Mouse (Mus musculus) ovary, adult 18-20 months (tissue): ENCODE data around the gene Vmn1r219.
"Not testable (repeated sequence)": the region's sequence is repeated elsewhere in the genome, so short reads cannot be mapped to it uniquely, and the experiment has no call there.

ENCODE experiments used
- DNase-seq: peaks from one replicate; pipeline ENCODE4 v3.0.0; 2022; ENCODE audit warnings: low spot score, mixed read lengths

Vmn1r219 gene

DNA sequence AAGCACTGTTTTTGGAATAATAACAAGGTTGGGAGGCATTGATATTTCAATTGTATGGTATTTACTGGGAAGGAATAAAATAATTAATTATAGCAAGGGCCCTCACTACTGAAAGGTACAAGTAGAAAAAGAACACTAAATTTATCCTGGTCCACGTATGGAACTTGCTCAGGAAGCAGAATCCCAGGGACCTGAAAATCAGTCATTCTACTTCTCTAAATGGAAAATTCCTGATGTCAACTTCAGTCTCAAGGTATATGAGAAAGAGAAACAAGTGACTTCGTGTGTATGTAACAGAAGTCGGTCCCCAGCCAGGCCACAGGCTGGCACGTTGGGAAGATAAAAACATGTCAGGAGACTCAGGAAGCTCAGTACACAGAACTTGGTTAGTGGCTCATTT, at the start of gene Vmn1r219:
TSS of gene Vmn1r219 (plus strand) at position 301 of the 400 bp plus-strand sequence.
- DNase-seq: no peak

DNA sequence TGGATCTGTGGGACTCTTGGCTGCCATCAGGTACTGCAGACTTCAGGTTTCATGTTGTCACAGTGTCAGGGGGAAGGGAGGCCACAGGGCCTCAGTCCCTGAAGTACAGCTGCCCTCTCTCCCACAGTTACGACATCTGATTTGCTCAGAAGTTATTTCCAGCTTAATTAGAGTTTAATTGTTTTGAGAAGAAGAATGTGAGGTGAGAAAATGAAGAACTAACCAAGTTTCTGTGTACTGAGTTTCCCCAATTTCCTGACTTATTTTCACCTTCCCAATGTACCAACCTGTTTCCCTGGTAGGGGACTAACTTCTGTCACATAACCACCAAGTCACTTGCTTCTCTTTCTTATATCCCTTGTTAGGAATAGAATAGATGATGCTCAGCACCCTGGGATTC, 41.0 kb upstream of the Vmn1r219 start, which contains the start of gene Vmn1r217:
TSS of gene Vmn1r217 (minus strand) at position 101 of the 400 bp plus-strand sequence.
- not testable (repeated sequence) for DNase-seq

DNA sequence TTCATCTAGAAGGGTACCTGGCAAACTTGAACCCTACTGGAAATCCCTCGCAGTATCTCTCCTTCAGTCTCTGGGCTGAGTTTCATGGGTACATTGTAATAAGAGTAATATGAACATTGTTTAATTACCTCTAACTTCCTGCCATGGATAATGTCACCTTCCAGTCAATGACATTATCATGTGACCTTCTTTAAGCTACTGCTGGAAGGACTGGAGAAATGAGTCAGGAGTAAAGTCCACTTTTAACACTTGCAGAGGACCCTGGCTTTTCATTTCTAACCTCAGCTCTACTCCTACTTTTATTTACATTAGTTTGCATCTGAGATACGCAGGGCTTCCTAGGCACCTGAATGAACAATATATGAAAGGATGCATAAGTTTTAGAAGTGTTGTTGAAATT, 38.5 kb upstream of the Vmn1r219 start:
- DNase-seq: no peak

DNA sequence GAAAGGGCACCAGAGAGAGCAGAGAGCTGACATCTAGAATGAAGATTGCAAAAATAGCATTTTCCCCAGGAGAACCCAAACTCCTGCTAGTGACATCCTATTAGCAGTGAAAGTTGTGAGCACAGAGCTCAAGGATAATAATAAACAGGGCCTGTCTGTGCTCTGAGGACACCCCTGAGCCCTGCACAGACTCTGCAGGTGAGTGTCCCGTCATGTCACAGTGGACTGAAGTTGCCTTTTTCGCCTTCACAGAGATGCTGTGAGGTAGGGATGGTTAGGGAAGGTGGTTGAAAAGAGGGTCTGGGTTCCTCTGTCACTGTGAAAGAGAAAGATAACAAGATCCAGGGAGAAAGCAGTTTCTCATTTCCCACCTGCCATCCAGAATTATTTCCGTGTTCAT, 26.0 kb upstream of the Vmn1r219 start, which contains the start of gene Vmn1r218:
TSS of gene Vmn1r218 (plus strand) at position 57 of the 400 bp plus-strand sequence.
- no peak for DNase-seq

DNA sequence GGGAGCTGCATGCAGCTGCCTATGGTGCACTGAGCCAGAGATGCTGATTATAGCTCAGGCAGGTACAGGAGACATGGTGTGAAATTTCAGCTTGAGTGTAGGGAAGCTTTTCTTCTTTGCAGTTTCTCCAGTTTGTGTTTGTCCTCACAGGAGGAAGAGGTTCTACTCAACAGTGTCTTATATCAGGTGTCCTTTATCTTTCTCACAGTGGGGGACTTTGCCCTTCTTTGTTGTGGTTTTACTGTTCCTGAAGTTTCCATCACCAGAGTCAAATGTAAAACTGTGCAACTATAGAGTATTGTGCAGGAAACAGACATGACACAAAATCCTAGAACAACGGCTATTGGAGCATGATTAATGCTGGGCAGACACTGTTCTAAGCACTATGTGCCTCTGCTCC, 25.6 kb upstream of the Vmn1r219 start:
- no peak for DNase-seq

DNA sequence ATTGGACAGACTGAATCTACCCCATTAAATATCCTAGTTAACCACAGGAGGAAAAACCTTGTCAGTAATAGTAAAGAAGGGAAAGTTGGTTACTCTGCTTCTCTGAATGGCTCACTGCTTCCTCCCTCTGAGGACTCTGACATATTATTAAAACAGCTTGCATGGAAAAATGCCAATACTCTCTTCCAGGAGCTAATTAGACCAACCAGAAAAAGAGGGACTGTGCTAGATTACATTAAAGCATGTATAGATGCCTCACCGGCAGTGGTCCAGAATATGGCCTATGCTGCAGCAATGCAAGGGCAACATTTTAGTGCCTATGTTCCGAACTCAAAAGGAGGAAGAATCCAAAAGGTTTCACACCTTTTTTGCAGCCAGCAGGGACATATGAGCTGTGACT, 20.2 kb upstream of the Vmn1r219 start:
- DNase-seq: no peak

DNA sequence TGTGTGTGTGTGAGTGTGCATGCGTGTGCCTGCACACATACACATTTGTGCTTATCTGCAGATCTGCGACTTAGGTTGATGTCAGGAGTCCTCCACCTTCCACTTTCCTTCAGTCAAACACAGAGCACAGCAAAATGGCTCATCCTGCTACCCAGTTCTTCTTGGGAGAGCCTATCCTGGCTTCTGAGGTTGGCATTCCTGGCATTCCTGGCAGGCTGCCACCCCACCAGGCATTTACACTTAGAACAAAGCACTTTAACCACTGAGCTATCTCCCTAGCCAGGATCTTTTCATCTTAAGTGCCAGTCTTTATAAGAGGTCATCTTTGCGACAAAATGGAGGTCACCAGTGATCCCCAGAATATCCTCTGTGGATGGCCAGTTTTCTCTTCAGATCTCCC, 1.3 kb upstream of the Vmn1r219 start:
- no peak for DNase-seq

DNA sequence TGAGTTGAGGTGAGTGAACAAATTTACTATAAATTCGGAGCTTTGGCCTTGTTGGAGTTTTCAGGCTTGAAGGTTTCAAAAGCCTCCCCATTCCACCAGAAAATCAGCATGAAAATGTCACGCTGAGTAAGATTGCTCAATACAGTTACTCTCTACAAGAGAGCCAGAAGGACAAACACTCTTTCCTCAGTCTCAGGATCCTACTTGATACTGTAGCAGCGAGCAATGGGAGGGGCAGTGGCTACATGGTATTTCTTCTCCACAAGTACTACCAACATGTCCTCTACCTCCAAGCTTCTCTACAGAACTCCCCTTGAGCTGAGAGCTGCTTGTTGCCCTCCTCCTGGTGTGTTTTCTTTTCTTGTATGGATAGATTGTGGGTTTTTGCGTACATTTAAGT, 7.4 kb downstream of the Vmn1r219 start:
- DNase-seq: not testable (repeated sequence)

DNA sequence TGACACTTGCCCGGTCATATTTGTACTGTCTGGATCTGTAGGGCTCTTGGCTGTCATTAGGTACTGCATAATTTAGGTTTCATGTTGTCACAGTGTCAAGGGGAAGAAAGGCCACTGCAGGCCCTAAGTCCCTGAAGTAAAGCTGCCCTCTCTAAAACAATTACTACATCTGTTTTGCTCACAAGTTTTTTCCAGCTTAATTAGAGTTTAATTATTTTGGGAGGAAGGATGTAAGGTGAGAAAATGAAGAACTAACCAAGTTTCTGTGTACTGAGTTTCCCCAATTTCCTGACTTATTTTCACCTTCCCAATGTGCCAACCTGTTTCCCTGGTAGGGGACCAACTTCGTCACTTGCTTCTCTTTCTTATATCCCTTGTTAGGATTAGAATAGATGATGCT, 28.8 kb downstream of the Vmn1r219 start, which contains the start of gene Vmn1r220:
TSS of gene Vmn1r220 (minus strand) at position 101 of the 400 bp plus-strand sequence.
- DNase-seq: no peak

DNA sequence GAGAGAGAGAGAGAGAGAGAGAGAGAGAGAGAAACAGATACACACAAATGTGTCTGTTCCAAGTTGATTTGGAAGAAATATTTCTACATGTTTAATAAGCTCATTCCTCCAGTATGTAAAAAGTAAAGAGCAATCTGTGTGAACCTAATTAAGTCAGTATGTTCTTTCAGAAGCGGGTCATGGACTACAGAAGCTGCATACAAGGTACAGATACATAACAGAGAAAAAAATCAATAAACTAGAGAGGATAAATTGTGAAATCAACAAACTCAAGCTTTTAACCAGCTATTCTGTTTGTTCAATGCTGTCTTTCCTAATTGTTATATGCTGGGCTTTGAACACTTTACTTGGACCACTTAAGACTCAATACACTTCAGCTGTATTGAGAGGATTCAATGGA, 44.8 kb downstream of the Vmn1r219 start:
- not testable (repeated sequence) for DNase-seq

DNA sequence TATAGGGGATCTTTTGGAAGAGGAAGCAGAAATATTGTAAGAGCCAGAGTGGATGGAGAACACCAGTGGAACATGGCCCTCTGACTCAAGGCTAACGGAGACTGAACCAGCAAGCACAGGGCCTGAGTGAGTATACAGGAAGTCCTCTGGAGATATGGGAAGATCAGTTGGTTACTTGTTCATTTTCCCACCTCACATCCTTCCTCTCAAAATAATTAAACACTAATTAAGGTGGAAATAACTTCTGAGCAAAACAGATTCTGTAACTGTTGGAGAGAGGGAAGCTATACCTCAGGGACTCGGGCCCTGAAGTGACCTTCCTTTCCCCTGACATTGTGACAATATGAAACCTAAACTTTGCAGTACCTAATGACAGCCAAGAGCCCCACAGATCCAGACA, 54.7 kb downstream of the Vmn1r219 start, which contains the start of gene Vmn1r221:
TSS of gene Vmn1r221 (plus strand) at position 301 of the 400 bp plus-strand sequence.
- DNase-seq: not testable (repeated sequence)
